ENCODE assay signal across 28 mouse cellular contexts in genomic region chr4:141197686-141198035, GRCm38 (mm10). TPM values are rescaled to one million over a fixed set of nuclear protein-coding genes. Genes with fewer than 3 reads are reported as not detected.
A peak's percentile ranks its signal among the peaks of the same experiment; 100 is the strongest.
DNase-seq lines count a peak whose midpoint lies in the region; ATAC-seq and TF ChIP-seq lines count a peak whose summit lies in the region.
"Had no signal": no experiment of that assay in that cellular context is flagged by ENCODE, and none has a peak within 500 bp of the region (broad histone marks: within the 10 kb centered on the region; RNA-seq: fewer than 3 reads in every experiment).

No protein-coding gene starts in this region.

- no peaks in the 10 kb centered on the region for H3K9me3 ChIP-seq in liver, embryonic 14.5 days (ENCODE audit: control insufficient read depth, low read length)
- H3K9me3 ChIP-seq in liver, embryonic 11.5 days (ENCODE audit: control insufficient read depth, low read length): no peaks in the 10 kb centered on the region
- H3K9me3 ChIP-seq in ES-E14 (ENCODE audit: control insufficient read depth, insufficient read depth, low read depth, low read length): no peaks in the 10 kb centered on the region
- no peaks in the 10 kb centered on the region for H3K9me3 ChIP-seq in stomach, postnatal 0 days (ENCODE audit: control insufficient read depth, low read length)
- H3K9me3 ChIP-seq: liver, embryonic 13.5 days; lung, embryonic 15.5 days; midbrain, embryonic 15.5 days; neural tube, embryonic 13.5 days had no signal

- H3K27ac ChIP-seq in heart, adult 2 months: no peak overlapping the region
- no peak overlapping the region for H3K27ac ChIP-seq in liver, embryonic 14.5 days
- no peak overlapping the region for H3K27ac ChIP-seq in liver, embryonic 11.5 days (ENCODE audit: low read depth, low read length)
- H3K27ac ChIP-seq in ES-E14 (ENCODE audit: insufficient read depth, low read depth, low read length, poor library complexity, severe bottlenecking): no peak overlapping the region
- no peak overlapping the region for H3K27ac ChIP-seq in stomach, postnatal 0 days (replicated peaks)
- H3K27ac ChIP-seq: embryonic facial prominence, embryonic 10.5 days; liver, embryonic 13.5 days; lung, embryonic 15.5 days; midbrain, embryonic 15.5 days; neural tube, embryonic 13.5 days had no signal

- no peaks in the 10 kb centered on the region; the same call in 1 of the 2 replicates for H3K4me1 ChIP-seq in heart, adult 2 months (ENCODE audit: control insufficient read depth, insufficient read depth, low read length)
- H3K4me1 ChIP-seq in liver, embryonic 14.5 days (replicated peaks; ENCODE audit: control insufficient read depth in 2 of 2, insufficient read depth in 2 of 2, low read length in 1 of 2): no peaks in the 10 kb centered on the region
- H3K4me1 ChIP-seq in liver, embryonic 11.5 days (replicated peaks; ENCODE audit: control insufficient read depth, insufficient read depth, low read length): no peaks in the 10 kb centered on the region
- peaks cover 0 to 4% of the 10 kb centered on the region in 2 experiments; a peak in 1 of 4 replicates for H3K4me1 ChIP-seq in ES-E14 (ENCODE audit: control insufficient read depth in 2 of 2, insufficient read depth in 2 of 2, low read length in 2 of 2, poor library complexity in 1 of 2)
- H3K4me1 ChIP-seq in stomach, postnatal 0 days (replicated peaks; ENCODE audit: control insufficient read depth, insufficient read depth): no peaks in the 10 kb centered on the region
- H3K4me1 ChIP-seq: embryonic facial prominence, embryonic 10.5 days; lung, embryonic 15.5 days; midbrain, embryonic 15.5 days; neural tube, embryonic 13.5 days had no signal

- TF ChIP-seq POLR2A in heart, adult 2 months (IDR thresholded peaks at IDR 0.05; ENCODE audit: insufficient read depth, low read depth, low read length): no peak

- no peaks in the 10 kb centered on the region for H3K27me3 ChIP-seq in heart, adult 2 months (ENCODE audit: control insufficient read depth, insufficient read depth, low read length)
- H3K27me3 ChIP-seq in liver, embryonic 14.5 days (ENCODE audit: control insufficient read depth, insufficient read depth, low read length): no peaks in the 10 kb centered on the region
- no peaks in the 10 kb centered on the region for H3K27me3 ChIP-seq in liver, embryonic 11.5 days (replicated peaks; ENCODE audit: control insufficient read depth, insufficient read depth, low read length)
- no peaks in the 10 kb centered on the region for H3K27me3 ChIP-seq in stomach, postnatal 0 days (ENCODE audit: control insufficient read depth, insufficient read depth, low read length)
- H3K27me3 ChIP-seq: liver, embryonic 13.5 days; lung, embryonic 15.5 days; midbrain, embryonic 15.5 days; neural tube, embryonic 13.5 days had no signal

- no peak for ATAC-seq in liver, embryonic 14.5 days (ENCODE audit: insufficient read depth)
- ATAC-seq in liver, embryonic 11.5 days (replicated peaks; ENCODE audit: low FRiP score): no peak
- ATAC-seq in stomach, postnatal 0 days (ENCODE audit: low FRiP score, low TSS enrichment): no peak
- ATAC-seq: CD4-positive, CD25-positive, alpha-beta regulatory T cell, adult 4 months; forebrain, embryonic 16.5 days; hindbrain, embryonic 16.5 days; midbrain, embryonic 15.5 days had no signal

- DNase-seq in heart, adult 2 months: no peak
- no peak for DNase-seq in heart, adult 9 months (ENCODE audit: low spot score in 2 of 2)
- no peak for DNase-seq in liver, embryonic 14.5 days (ENCODE audit: low read depth in 3 of 3, low spot score in 3 of 3)
- no peak for DNase-seq in liver, embryonic 11.5 days (ENCODE audit: low spot score)
- peak; percentile 38 for DNase-seq in ES-E14 (ENCODE audit: low read depth, low spot score)
- no peak for DNase-seq in stomach, postnatal 0 days (ENCODE audit: low spot score)
- no peak for DNase-seq in adrenal gland, postnatal 4 days (ENCODE audit: low spot score in 2 of 2)
- DNase-seq: adrenal gland, postnatal 14 days; cerebellum, postnatal 10 days; kidney, adult 18-20 months; kidney, postnatal 10 days; layer of hippocampus, postnatal 36 days; liver, embryonic 13.5 days; lung, postnatal 4 days; retina, postnatal 1 day; right cerebral cortex, postnatal 25 days; thymus, postnatal 36 days had no signal

- H3K9ac ChIP-seq in heart, adult 2 months (ENCODE audit: low read depth, low read length): no peak overlapping the region
- no peak overlapping the region for H3K9ac ChIP-seq in liver, embryonic 14.5 days (replicated peaks)
- H3K9ac ChIP-seq in liver, embryonic 11.5 days (ENCODE audit: low read depth, low read length): no peak overlapping the region
- no peak overlapping the region for H3K9ac ChIP-seq in ES-E14 (ENCODE audit: insufficient read depth, low read depth, low read length, poor library complexity, severe bottlenecking)
- H3K9ac ChIP-seq in stomach, postnatal 0 days (ENCODE audit: low read length): no peak overlapping the region
- H3K9ac ChIP-seq: liver, embryonic 13.5 days; lung, embryonic 15.5 days; midbrain, embryonic 15.5 days; neural tube, embryonic 13.5 days had no signal

- WGBS in heart, adult 2 months: 97% methylated on average over 13 of the region's 13 CpGs
- 94% methylated on average over 13 of the region's 13 CpGs for WGBS in liver, embryonic 14.5 days (ENCODE audit: insufficient replicate concordance)
- WGBS in liver, embryonic 11.5 days: 89% methylated on average over 13 of the region's 13 CpGs
- WGBS in stomach, postnatal 0 days: 94% methylated on average over 13 of the region's 13 CpGs

- no peaks in the 10 kb centered on the region; the same call in 1 of the 2 replicates for H3K36me3 ChIP-seq in heart, adult 2 months (ENCODE audit: control insufficient read depth, insufficient read depth, low read length)
- H3K36me3 ChIP-seq in liver, embryonic 14.5 days (replicated peaks; ENCODE audit: control insufficient read depth, insufficient read depth, low read depth): peaks cover 50% of the 10 kb centered on the region
- H3K36me3 ChIP-seq in liver, embryonic 11.5 days (ENCODE audit: control insufficient read depth, insufficient read depth, low read length): peaks cover 48% of the 10 kb centered on the region
- H3K36me3 ChIP-seq in ES-E14 (ENCODE audit: control insufficient read depth, insufficient read depth, low read length, poor library complexity, severe bottlenecking): peaks cover 30% of the 10 kb centered on the region
- peaks cover 23% of the 10 kb centered on the region for H3K36me3 ChIP-seq in stomach, postnatal 0 days (ENCODE audit: control insufficient read depth, insufficient read depth, low read length)

- H3K4me2 ChIP-seq in liver, embryonic 14.5 days (ENCODE audit: low read depth): no peak overlapping the region
- H3K4me2 ChIP-seq in liver, embryonic 11.5 days: no peak overlapping the region
- no peak overlapping the region for H3K4me2 ChIP-seq in stomach, postnatal 0 days (replicated peaks; ENCODE audit: low read depth)
- H3K4me2 ChIP-seq: heart, embryonic 11.5 days; liver, embryonic 13.5 days; lung, embryonic 15.5 days; midbrain, embryonic 15.5 days; neural tube, embryonic 13.5 days had no signal

- H3K79me2 ChIP-seq in heart, adult 2 months (replicated peaks; ENCODE audit: control insufficient read depth, insufficient read depth, low read length): no peaks in the 10 kb centered on the region

- TF ChIP-seq CTCF in heart, adult 2 months (IDR thresholded peaks at IDR 0.05): peak; percentile 24; the same call in 1 of the 2 replicates
- TF ChIP-seq CTCF in liver, embryonic 14.5 days (IDR thresholded peaks at IDR 0.05; ENCODE audit: low read depth): peak; percentile 20; the same call in 1 of the 2 replicates
- TF ChIP-seq CTCF in stomach, postnatal 0 days (IDR thresholded peaks at IDR 0.05; ENCODE audit: low read depth): 0 out of 2 replicates have a peak, but pooled peaks have one; percentile 23

- no peak for TF ChIP-seq EP300 in heart, adult 2 months (IDR thresholded peaks at IDR 0.05; ENCODE audit: insufficient read depth, low read depth, low read length)
- TF ChIP-seq EP300 in liver, embryonic 14.5 days (IDR thresholded peaks at IDR 0.05; ENCODE audit: low read depth): no peak
- no peak for TF ChIP-seq EP300 in stomach, postnatal 0 days (optimal IDR thresholded peaks at IDR 0.05)

- intact Hi-C loops in heart, adult 2 months (cut with DNase I): no loop called here

- no peak overlapping the region for H3K4me3 ChIP-seq in heart, adult 2 months
- H3K4me3 ChIP-seq in liver, embryonic 14.5 days (ENCODE audit: insufficient read depth in 1 of 2, low read depth in 2 of 2, low read length in 2 of 2): no peak overlapping the region
- no peak overlapping the region for H3K4me3 ChIP-seq in liver, embryonic 11.5 days (ENCODE audit: low read depth, low read length)
- H3K4me3 ChIP-seq in ES-E14 (ENCODE audit: insufficient read depth in 1 of 2, low read depth in 1 of 2, low read length in 2 of 2, poor library complexity in 1 of 2, severe bottlenecking in 1 of 2): no peak overlapping the region
- no peak overlapping the region for H3K4me3 ChIP-seq in stomach, postnatal 0 days (ENCODE audit: low read depth, low read length)
- H3K4me3 ChIP-seq: embryonic facial prominence, embryonic 10.5 days; liver, embryonic 13.5 days; lung, embryonic 15.5 days; midbrain, embryonic 15.5 days; myocyte; neural tube, embryonic 13.5 days had no signal

- in situ Hi-C loops in ES-E14 (cut with MboI; ENCODE audit: low sequenced_read_pairs in 2 of 2, unreplicated experiment in 2 of 2): no loop called here

RNA-seq across cellular contexts. Expression of gene Rsg1, which starts 16.1 kb away (rescaled TPM):
- under 1 TPM; 0.42 to 0.52 TPM for total RNA-seq in heart, adult 2 months (2021)
- polyA plus RNA-seq in heart, adult 2 months (2012; rRNA removed): 0.88 and 1.1 TPM in 2 replicates
- polyA plus RNA-seq in liver, embryonic 14.5 days (2012; rRNA removed): 0.78 and 0.87 TPM in 2 replicates
- 0.56 and 1.2 TPM in 2 replicates for polyA plus RNA-seq in liver, embryonic 14.5 days (2014; fragmentation: Nextera tagmentation; extraction: Ambion mirVana)
- 4.5 and 4.6 TPM in 2 replicates for polyA plus RNA-seq in liver, embryonic 11.5 days (2014; fragmentation: Nextera tagmentation; extraction: Ambion mirVana)
- total RNA-seq in ES-E14 (2012; rRNA removed): 2.9 and 4.7 TPM in 2 replicates
- polyA plus RNA-seq in stomach, postnatal 0 days (2015; fragmentation: Nextera tagmentation; extraction: Ambion mirVana): 1.8 and 2.3 TPM in 2 replicates
- 1 to 10 TPM; 2.5 to 2.7 TPM for total RNA-seq in adrenal gland, postnatal 4 days (2021)

RNA-seq across cellular contexts. Expression of gene Arhgef19, which starts 41.6 kb away (rescaled TPM):
- 10 to 100 TPM; 37.7 to 40.1 TPM for total RNA-seq in heart, adult 2 months (2021)
- polyA plus RNA-seq in heart, adult 2 months (2012; rRNA removed): 22.4 and 39.6 TPM in 2 replicates
- polyA plus RNA-seq in liver, embryonic 14.5 days (2012; rRNA removed): 0.88 and 0.92 TPM in 2 replicates
- 0.57 and 0.72 TPM in 2 replicates for polyA plus RNA-seq in liver, embryonic 14.5 days (2014; fragmentation: Nextera tagmentation; extraction: Ambion mirVana)
- polyA plus RNA-seq in liver, embryonic 11.5 days (2014; fragmentation: Nextera tagmentation; extraction: Ambion mirVana): 2.3 and 2.5 TPM in 2 replicates
- 1.7 and 2.3 TPM in 2 replicates for total RNA-seq in ES-E14 (2012; rRNA removed)
- 6.6 and 9.2 TPM in 2 replicates for polyA plus RNA-seq in stomach, postnatal 0 days (2015; fragmentation: Nextera tagmentation; extraction: Ambion mirVana)
- 10 to 100 TPM; 37.5 to 39.2 TPM for total RNA-seq in adrenal gland, postnatal 4 days (2021)
- total RNA-seq: hematopoietic stem cell, adult 5-6 weeks; megakaryocyte-erythroid progenitor cell, adult 5-6 weeks had no signal
- polyA plus RNA-seq: CD4-positive, CD25-positive, alpha-beta regulatory T cell, adult 4 months had no signal

RNA-seq across cellular contexts. Expression of gene Fbxo42, which starts 49.9 kb away (rescaled TPM):
- total RNA-seq in heart, adult 2 months (2021): 10 to 100 TPM in 1 of 2 experiments, 1 to 10 TPM in 1; 9.0 to 11.3 TPM
- polyA plus RNA-seq in heart, adult 2 months (2012; rRNA removed): 7.6 and 11.9 TPM in 2 replicates
- polyA plus RNA-seq in liver, embryonic 14.5 days (2012; rRNA removed): 7.5 and 8.3 TPM in 2 replicates
- polyA plus RNA-seq in liver, embryonic 14.5 days (2014; fragmentation: Nextera tagmentation; extraction: Ambion mirVana): 17.6 and 20.6 TPM in 2 replicates
- 26.0 and 28.7 TPM in 2 replicates for polyA plus RNA-seq in liver, embryonic 11.5 days (2014; fragmentation: Nextera tagmentation; extraction: Ambion mirVana)
- total RNA-seq in ES-E14 (2012; rRNA removed): 14.0 and 14.5 TPM in 2 replicates
- 9.8 and 11.5 TPM in 2 replicates for polyA plus RNA-seq in stomach, postnatal 0 days (2015; fragmentation: Nextera tagmentation; extraction: Ambion mirVana)
- total RNA-seq in adrenal gland, postnatal 4 days (2021): 10 to 100 TPM; 25.3 to 25.9 TPM

RNA-seq across cellular contexts. Expression of gene Szrd1, which starts 58.1 kb away (rescaled TPM):
- total RNA-seq in heart, adult 2 months (2021): 100 to 1,000 TPM in 1 of 2 experiments, 10 to 100 TPM in 1; 90.0 to 106 TPM
- 32.1 and 33.1 TPM in 2 replicates for polyA plus RNA-seq in heart, adult 2 months (2012; rRNA removed)
- 13.3 and 14.2 TPM in 2 replicates for polyA plus RNA-seq in liver, embryonic 14.5 days (2012; rRNA removed)
- 14.3 and 17.2 TPM in 2 replicates for polyA plus RNA-seq in liver, embryonic 14.5 days (2014; fragmentation: Nextera tagmentation; extraction: Ambion mirVana)
- polyA plus RNA-seq in liver, embryonic 11.5 days (2014; fragmentation: Nextera tagmentation; extraction: Ambion mirVana): 24.7 and 26.2 TPM in 2 replicates
- 46.2 and 64.6 TPM in 2 replicates for total RNA-seq in ES-E14 (2012; rRNA removed)
- 28.6 and 29.6 TPM in 2 replicates for polyA plus RNA-seq in stomach, postnatal 0 days (2015; fragmentation: Nextera tagmentation; extraction: Ambion mirVana)
- total RNA-seq in adrenal gland, postnatal 4 days (2021): 100 to 1,000 TPM; 115 to 132 TPM
